Mouse (Mus musculus): ENCODE results near the gene Ndufc2. TPM values are rescaled to one million over a fixed set of nuclear protein-coding genes. Genes with fewer than 3 reads are reported as not detected.

Ndufc2 gene
- 693 and 703 TPM in 2 replicates for polyA plus RNA-seq (2014; fragmentation: Nextera tagmentation; extraction: Ambion mirVana)

DNA sequence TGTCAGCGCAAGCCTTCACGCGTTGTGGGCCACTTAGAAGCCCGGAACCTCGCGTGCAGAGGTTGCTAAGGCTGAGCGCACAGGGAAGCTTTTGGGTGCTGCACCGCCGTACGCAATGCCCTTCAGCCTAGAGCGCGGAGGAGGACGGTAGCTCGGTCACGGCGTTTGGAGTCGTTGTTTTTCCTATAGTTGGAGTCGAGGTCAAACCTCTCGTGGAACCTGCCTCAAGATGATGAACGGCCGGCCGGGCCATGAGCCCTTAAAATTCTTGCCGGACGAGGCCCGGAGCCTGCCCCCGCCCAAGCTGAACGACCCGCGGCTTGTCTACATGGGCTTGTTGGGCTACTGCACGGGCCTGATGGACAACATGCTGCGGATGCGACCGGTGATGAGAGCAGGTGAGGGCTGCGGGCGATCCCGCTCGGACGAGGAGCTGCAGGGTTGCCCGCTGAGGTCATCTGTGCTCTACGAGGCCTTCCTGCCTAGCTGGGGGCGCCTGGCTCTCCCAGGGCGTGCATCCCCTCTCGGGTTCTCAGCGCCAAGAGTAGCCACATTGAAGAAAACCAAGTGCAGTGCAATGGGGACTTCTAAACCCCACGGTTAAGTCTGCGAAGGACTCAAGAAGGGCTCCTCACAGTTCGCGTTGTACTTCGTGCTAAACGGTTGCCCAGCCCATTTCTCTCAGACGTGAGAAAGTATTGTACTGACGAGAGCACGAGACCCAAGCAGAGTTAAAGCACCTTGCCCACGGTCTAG, at the start of gene Ndufc2:
Gene Ndufc2 (plus strand): TSS at position 44 of the 756 bp plus-strand sequence.
- under 1% methylated on average over 54 of the region's 54 CpGs for WGBS
- H3K27ac ChIP-seq (replicated peaks in 1 of 2; ENCODE audit: control insufficient read depth in 1 of 2, insufficient read depth in 1 of 2, low read depth in 2 of 2, low read length in 2 of 2): peak within 1 kb of the TSS; percentile 86 to 95
- peak; percentile 78 for ATAC-seq (ENCODE audit: insufficient number of reproducible peaks, insufficient read depth, low FRiP score, low read depth)
- peak within 1 kb of the TSS; percentile 91 for H3K4me2 ChIP-seq (ENCODE audit: low read length)
- H3K4me3 ChIP-seq (ENCODE audit: control insufficient read depth in 1 of 2, insufficient read depth in 1 of 2, low read depth in 1 of 2, low read length in 2 of 2): peak within 1 kb of the TSS; percentile 84 to 98
- peak within 1 kb of the TSS; percentile 94 for H3K9ac ChIP-seq (ENCODE audit: low read length)
- H3K9me3 ChIP-seq (ENCODE audit: control insufficient read depth, low read length): no peaks in the 10 kb centered on the region
- H3K36me3 ChIP-seq (ENCODE audit: control insufficient read depth, insufficient read depth, low read length): no peaks in the 10 kb centered on the region
- peaks cover 2 to 19% of the 10 kb centered on the region in 2 experiments for H3K4me1 ChIP-seq (ENCODE audit: control insufficient read depth in 2 of 2, insufficient read depth in 2 of 2, low read length in 2 of 2)
- no peaks in the 10 kb centered on the region for H3K27me3 ChIP-seq (ENCODE audit: control insufficient read depth, insufficient read depth, low read length)

DNA sequence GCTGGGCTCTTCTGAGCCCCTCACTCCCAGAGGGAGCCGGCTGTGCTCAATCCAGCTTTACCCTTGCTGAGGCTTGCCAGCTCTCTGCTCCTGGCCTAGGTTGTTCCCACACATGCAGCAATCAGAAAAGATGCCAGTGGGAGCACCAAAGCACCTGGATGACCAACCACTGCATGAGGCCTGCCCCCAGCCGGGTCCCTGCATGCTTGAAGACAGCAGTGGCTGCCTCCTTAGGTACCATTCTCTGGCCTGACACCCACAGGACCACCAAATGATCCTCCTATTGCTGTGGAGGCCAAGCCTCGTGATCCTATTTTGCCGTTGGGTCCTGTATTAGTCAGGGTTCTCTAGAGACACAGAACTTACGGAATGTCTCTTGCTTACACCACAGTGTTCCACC, 48.9 kb upstream of the Ndufc2 start:
- H3K36me3 ChIP-seq (ENCODE audit: control insufficient read depth, insufficient read depth, low read length): peaks cover 10% of the 10 kb centered on the region; the same call in 1 of the 2 replicates
- H3K4me1 ChIP-seq (ENCODE audit: control insufficient read depth in 2 of 2, insufficient read depth in 2 of 2, low read length in 2 of 2): peaks cover 8 to 15% of the 10 kb centered on the region in 2 experiments; a peak in 3 of 4 replicates
- H3K4me2 ChIP-seq (ENCODE audit: low read length): no peak overlapping the region
- H3K9me3 ChIP-seq (ENCODE audit: control insufficient read depth, low read length): no peaks in the 10 kb centered on the region
- H3K4me3 ChIP-seq (ENCODE audit: control insufficient read depth in 1 of 2, insufficient read depth in 1 of 2, low read depth in 1 of 2, low read length in 2 of 2): no peak overlapping the region
- WGBS: 80% methylated on average over 5 of the region's 5 CpGs
- H3K27me3 ChIP-seq (ENCODE audit: control insufficient read depth, insufficient read depth, low read length): no peaks in the 10 kb centered on the region
- no peak overlapping the region for H3K27ac ChIP-seq (replicated peaks in 1 of 2; ENCODE audit: control insufficient read depth in 1 of 2, insufficient read depth in 1 of 2, low read depth in 2 of 2, low read length in 2 of 2)
- ATAC-seq (ENCODE audit: insufficient number of reproducible peaks, insufficient read depth, low FRiP score, low read depth): no peak
- no peak overlapping the region for H3K9ac ChIP-seq (ENCODE audit: low read length)

DNA sequence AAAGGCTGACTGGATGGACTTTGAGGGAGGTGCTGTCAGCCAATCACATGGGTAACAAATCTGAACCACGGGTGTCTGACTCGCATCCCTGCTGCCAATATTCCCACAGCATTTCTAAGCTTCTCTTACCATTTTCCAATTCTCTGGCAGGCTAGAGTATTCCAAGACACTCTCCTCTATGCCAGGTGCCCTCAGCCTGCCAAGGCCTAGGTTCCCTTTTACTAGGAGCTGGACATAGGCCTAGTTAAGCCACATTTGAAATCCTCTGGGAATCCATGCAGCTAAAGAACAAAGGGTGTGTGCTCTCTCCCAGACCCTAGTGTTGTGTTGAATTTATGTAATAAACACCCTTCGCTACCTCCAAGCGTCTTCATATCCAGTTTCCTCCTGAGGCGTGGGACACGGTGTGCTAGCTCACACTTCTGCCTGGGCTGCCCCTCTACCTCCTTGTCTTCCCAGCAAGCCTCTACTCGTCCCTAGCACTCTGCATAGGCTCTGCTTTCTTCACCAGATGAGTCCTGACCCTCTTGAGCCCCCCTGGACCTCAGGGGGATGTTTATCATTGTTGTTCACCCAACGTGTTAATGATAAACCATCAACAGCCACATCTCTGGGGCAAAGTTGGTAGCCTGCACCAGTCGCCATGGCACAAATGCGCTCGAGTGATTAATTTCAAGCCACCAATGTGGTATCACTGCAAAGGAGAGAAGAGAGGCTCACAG, 47.9 kb upstream of the Ndufc2 start:
- Histone ChIP-seq H3K27ac (replicated peaks in 1 of 2; ENCODE audit: control insufficient read depth in 1 of 2, insufficient read depth in 1 of 2, low read depth in 2 of 2, low read length in 2 of 2) (no peak overlapping the region), H3K4me2 (ENCODE audit: low read length) (no peak overlapping the region), H3K4me3 (ENCODE audit: control insufficient read depth in 1 of 2, insufficient read depth in 1 of 2, low read depth in 1 of 2, low read length in 2 of 2) (no peak overlapping the region), H3K27me3 (ENCODE audit: control insufficient read depth, insufficient read depth, low read length) (no peaks in the 10 kb centered on the region), H3K4me1 (ENCODE audit: control insufficient read depth in 2 of 2, insufficient read depth in 2 of 2, low read length in 2 of 2) (peaks cover 10 to 15% of the 10 kb centered on the region in 2 experiments; a peak in 3 of 4 replicates), H3K9ac (ENCODE audit: low read length) (no peak overlapping the region), H3K36me3 (ENCODE audit: control insufficient read depth, insufficient read depth, low read length) (peaks cover 10% of the 10 kb centered on the region; the same call in 1 of the 2 replicates), H3K9me3 (ENCODE audit: control insufficient read depth, low read length) (no peaks in the 10 kb centered on the region)
- 86% methylated on average over 11 of the region's 11 CpGs for WGBS
- no peak for ATAC-seq (ENCODE audit: insufficient number of reproducible peaks, insufficient read depth, low FRiP score, low read depth)

DNA sequence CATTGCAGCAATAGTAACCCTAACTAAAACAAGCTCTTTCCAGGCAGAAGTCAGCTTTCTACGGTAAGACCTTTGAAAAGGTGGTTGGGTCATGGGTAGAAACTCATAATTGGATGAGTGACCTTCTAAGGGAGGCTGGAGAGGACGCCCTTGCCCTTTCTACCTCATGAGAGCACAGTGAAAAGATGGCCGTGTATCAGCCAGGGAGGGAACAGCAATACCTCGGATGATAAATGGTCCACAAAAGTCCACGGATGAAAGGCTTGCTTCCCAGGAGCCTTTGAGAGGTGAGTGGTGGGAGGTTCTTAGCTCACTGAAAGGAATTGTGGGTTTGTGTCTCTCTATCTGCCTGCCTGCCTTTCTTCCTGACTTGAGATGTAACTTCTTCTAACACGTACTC, 46.4 kb upstream of the Ndufc2 start:
- no peak for ATAC-seq (ENCODE audit: insufficient number of reproducible peaks, insufficient read depth, low FRiP score, low read depth)
- WGBS: 93% methylated on average over 6 of the region's 6 CpGs
- Histone ChIP-seq H3K27me3 (ENCODE audit: control insufficient read depth, insufficient read depth, low read length) (no peaks in the 10 kb centered on the region), H3K36me3 (ENCODE audit: control insufficient read depth, insufficient read depth, low read length) (0 out of 2 replicates have a peak, but pooled peaks cover 3% of the 10 kb centered on the region), H3K27ac (replicated peaks in 1 of 2; ENCODE audit: control insufficient read depth in 1 of 2, insufficient read depth in 1 of 2, low read depth in 2 of 2, low read length in 2 of 2) (no peak overlapping the region), H3K9ac (ENCODE audit: low read length) (no peak overlapping the region), H3K4me3 (ENCODE audit: control insufficient read depth in 1 of 2, insufficient read depth in 1 of 2, low read depth in 1 of 2, low read length in 2 of 2) (no peak overlapping the region), H3K4me2 (ENCODE audit: low read length) (no peak overlapping the region), H3K4me1 (ENCODE audit: control insufficient read depth in 2 of 2, insufficient read depth in 2 of 2, low read length in 2 of 2) (peaks cover 10 to 15% of the 10 kb centered on the region in 2 experiments; a peak in 3 of 4 replicates), H3K9me3 (ENCODE audit: control insufficient read depth, low read length) (no peaks in the 10 kb centered on the region)

DNA sequence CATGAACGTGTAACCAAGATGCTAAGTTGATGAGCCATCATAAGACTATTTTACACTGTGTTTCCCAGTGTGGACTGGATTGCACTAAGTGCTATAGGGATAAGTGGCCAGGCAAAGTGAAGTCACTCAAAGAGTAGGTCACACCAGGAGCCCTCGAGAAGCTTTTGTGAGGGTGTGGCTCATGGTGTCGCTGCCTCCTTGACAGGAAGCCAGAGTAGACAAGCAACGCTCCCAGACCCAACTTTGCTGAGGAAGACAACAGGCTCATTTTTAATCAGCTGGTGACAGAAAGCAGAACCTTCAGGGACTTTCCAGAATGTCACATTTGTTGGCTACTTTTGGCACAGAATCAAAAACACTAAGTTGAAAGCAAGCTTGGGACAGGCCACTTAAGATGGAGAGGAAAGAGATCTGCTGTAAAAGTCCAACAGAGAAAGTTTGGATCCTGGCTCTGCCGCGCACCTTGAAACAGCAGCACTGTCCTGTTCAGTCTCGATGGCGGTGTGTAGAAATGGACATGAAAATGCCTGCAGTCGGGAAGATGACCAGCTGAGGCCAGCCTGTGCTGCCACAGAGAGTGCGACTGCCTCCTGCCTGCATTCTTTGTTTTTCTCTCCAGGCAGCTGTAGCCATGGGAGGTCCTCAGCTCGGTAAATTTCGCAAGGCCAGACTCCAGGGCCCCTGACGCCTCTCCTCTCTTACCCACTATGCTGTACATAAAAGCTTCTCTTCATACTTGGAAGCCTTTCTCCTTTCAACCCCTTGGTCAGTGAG, 44.5 kb upstream of the Ndufc2 start:
- peaks cover 10 to 15% of the 10 kb centered on the region in 2 experiments; a peak in 3 of 4 replicates for H3K4me1 ChIP-seq (ENCODE audit: control insufficient read depth in 2 of 2, insufficient read depth in 2 of 2, low read length in 2 of 2)
- 16% methylated on average over 13 of the region's 13 CpGs for WGBS
- 0 out of 2 replicates have a peak, but pooled peaks have one; percentile 19 for ATAC-seq (ENCODE audit: insufficient number of reproducible peaks, insufficient read depth, low FRiP score, low read depth)
- peak overlapping the region; percentile 8 to 57 for H3K27ac ChIP-seq (replicated peaks in 1 of 2; ENCODE audit: control insufficient read depth in 1 of 2, insufficient read depth in 1 of 2, low read depth in 2 of 2, low read length in 2 of 2)
- no peaks in the 10 kb centered on the region for H3K36me3 ChIP-seq (ENCODE audit: control insufficient read depth, insufficient read depth, low read length)
- H3K4me3 ChIP-seq (ENCODE audit: control insufficient read depth in 1 of 2, insufficient read depth in 1 of 2, low read depth in 1 of 2, low read length in 2 of 2): no peak overlapping the region
- no peaks in the 10 kb centered on the region for H3K27me3 ChIP-seq (ENCODE audit: control insufficient read depth, insufficient read depth, low read length)
- H3K9me3 ChIP-seq (ENCODE audit: control insufficient read depth, low read length): no peaks in the 10 kb centered on the region
- peak overlapping the region; percentile 49 for H3K4me2 ChIP-seq (ENCODE audit: low read length)
- H3K9ac ChIP-seq (ENCODE audit: low read length): peak overlapping the region; percentile 34; the same call in 1 of the 2 replicates

DNA sequence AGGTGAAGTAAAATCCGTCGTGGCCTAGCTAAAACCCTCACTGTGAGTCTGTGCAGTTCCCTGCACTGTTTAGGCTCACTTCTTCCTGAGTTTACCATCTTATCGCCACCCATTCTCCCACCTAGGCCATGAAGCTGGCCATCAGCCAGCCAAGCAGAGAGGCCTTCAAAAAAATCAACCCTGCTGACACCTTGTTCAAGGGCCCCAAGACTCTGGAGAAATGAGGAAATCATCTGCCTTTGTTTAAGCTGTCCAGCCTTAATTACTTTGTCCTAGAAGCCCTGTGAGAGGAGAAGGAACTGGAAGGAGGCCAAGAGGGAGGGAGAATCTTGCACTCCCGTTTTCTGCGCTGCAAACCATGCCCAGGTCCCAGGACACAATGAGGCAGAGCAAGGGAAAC, 43.5 kb upstream of the Ndufc2 start:
- ATAC-seq (ENCODE audit: insufficient number of reproducible peaks, insufficient read depth, low FRiP score, low read depth): no peak
- Histone ChIP-seq H3K9ac (ENCODE audit: low read length) (no peak overlapping the region), H3K4me2 (ENCODE audit: low read length) (no peak overlapping the region), H3K4me1 (ENCODE audit: control insufficient read depth in 2 of 2, insufficient read depth in 2 of 2, low read length in 2 of 2) (peaks cover 10 to 15% of the 10 kb centered on the region in 2 experiments; a peak in 3 of 4 replicates), H3K9me3 (ENCODE audit: control insufficient read depth, low read length) (no peaks in the 10 kb centered on the region), H3K27ac (replicated peaks in 1 of 2; ENCODE audit: control insufficient read depth in 1 of 2, insufficient read depth in 1 of 2, low read depth in 2 of 2, low read length in 2 of 2) (no peak overlapping the region), H3K27me3 (ENCODE audit: control insufficient read depth, insufficient read depth, low read length) (no peaks in the 10 kb centered on the region), H3K36me3 (ENCODE audit: control insufficient read depth, insufficient read depth, low read length) (no peaks in the 10 kb centered on the region), H3K4me3 (ENCODE audit: control insufficient read depth in 1 of 2, insufficient read depth in 1 of 2, low read depth in 1 of 2, low read length in 2 of 2) (no peak overlapping the region)
- WGBS: 67% methylated on average over 5 of the region's 5 CpGs

DNA sequence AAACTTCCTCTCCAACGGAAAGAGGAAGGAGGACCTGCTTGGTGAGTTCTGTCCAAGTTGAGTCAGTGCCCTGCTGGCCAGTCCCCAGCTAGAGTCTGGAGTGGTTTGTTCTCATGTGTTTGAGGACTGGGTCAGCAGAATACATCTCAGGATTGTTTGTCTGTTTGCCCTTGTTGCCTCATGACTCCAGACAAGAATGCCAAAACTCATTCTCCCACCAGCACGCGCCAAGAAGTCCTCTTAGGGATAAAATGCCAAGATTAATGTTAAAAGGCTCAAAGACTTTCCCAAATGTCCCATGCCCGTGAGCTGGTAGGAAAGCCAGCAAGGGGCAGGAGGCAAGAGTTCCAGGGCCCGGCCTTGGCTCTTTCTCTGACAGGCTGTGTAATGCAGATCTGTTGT, 42.9 kb upstream of the Ndufc2 start:
- Histone ChIP-seq H3K27me3 (ENCODE audit: control insufficient read depth, insufficient read depth, low read length) (no peaks in the 10 kb centered on the region), H3K27ac (replicated peaks in 1 of 2; ENCODE audit: control insufficient read depth in 1 of 2, insufficient read depth in 1 of 2, low read depth in 2 of 2, low read length in 2 of 2) (no peak overlapping the region), H3K36me3 (ENCODE audit: control insufficient read depth, insufficient read depth, low read length) (no peaks in the 10 kb centered on the region), H3K9ac (ENCODE audit: low read length) (no peak overlapping the region), H3K9me3 (ENCODE audit: control insufficient read depth, low read length) (no peaks in the 10 kb centered on the region), H3K4me3 (ENCODE audit: control insufficient read depth in 1 of 2, insufficient read depth in 1 of 2, low read depth in 1 of 2, low read length in 2 of 2) (no peak overlapping the region), H3K4me1 (ENCODE audit: control insufficient read depth in 2 of 2, insufficient read depth in 2 of 2, low read length in 2 of 2) (peaks cover 10 to 15% of the 10 kb centered on the region in 2 experiments; a peak in 3 of 4 replicates), H3K4me2 (ENCODE audit: low read length) (no peak overlapping the region)
- WGBS: 78% methylated on average over 5 of the region's 5 CpGs
- ATAC-seq (ENCODE audit: insufficient number of reproducible peaks, insufficient read depth, low FRiP score, low read depth): no peak
